Mouse (Mus musculus) cerebellum, postnatal 25 days (tissue): ENCODE results near the gene Sh2d4b.

Experiments used
- DNase-seq, 2 experiments: peaks; one replicate each; pipeline ENCODE4 v3.0.0; 2021; ENCODE audit warnings: mixed read lengths in 2 of 2

The Sh2d4b gene

DNA sequence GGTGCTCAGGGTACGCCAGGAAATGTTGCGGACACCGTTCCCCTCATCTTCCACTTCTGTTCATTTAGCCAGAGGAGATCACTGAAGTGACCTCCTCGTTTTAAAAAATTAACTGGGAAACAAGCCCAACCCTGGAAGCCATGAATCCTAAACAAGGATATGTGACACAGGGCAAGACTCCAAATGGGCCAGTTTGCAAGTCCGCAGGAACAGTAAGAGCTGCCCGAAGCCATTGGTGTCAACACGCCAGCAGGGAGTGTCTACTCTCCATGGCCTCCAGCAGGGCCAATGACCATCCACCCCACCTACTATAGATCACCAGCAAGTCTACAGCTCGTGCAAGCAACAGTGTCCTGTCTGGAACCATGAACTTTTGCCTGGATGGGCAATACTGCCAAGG, 12.7 kb upstream of the Sh2d4b start:
- DNase-seq, result no peak

DNA sequence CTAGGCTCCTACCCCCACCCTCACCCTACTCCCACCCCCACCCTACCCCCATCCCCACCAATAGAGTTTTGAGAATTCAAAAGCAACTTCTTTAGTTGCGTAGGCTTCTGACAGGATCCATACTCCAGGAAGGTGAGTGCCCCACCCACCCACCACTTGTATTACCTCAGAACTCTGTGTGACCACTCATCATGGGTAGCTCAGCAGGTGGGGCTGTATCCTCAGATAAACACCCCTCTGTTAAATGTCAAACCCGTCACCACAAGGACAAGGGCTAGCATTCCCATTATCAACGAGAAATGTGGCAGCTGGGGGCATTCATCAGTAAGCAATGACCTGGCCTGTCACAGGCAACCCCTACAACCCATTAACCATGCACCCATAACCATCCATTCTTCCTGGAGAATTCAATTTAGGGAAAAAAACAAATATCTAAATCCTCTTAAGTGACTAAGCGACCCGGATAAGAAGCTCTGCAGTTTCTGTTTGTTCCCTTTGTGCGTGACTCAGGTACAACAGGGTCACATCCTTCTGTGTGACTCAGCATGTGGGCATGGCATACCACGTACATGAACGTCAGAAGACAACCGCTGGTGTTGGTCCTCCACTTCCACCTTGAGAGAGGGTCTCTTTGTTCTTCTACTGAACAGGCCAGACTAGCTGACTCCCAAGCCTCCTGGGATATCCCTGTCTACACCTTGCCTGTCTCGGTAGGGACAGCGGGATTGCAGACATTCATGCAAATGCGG, 9.4 kb upstream of the Sh2d4b start:
- DNase-seq, result no peak

DNA sequence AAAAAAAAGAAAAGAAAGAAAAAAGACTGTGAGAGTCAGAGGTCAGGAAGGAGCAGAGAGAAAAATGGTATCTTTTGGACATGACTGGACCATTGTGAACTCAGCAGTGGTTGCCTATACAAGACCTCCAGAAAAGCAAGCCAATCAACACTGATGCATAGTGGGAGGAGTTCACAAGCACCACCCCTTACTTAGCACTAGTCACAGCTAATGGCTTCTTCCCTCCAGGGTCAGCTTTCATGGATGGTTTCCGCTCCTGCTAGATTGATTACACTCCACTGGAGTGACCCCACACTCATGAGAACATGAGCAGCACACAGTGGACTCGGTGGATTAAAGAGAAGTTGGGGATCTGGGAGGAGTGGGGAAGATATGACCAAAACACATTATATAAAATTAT, 7.2 kb upstream of the Sh2d4b start:
- no peak for DNase-seq

DNA sequence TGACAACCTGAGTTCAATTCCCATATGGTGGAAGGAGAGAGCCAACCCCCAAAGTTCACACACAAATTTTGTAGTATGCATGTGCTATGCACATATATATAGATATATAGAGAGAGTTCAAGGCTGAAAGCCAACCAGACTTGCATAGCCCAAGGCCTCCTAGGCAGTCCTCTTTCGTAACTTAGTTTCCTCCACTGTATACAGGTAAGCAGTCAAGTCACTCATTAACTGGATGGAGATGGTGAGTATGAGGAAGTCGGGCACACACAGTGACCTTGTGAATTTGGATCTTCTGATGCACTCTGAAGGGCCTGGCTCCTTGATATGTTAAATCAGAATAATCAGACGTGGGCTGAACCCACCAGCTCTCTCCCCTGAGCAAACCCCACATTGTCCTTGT, 4.8 kb upstream of the Sh2d4b start:
- DNase-seq, result no peak

DNA sequence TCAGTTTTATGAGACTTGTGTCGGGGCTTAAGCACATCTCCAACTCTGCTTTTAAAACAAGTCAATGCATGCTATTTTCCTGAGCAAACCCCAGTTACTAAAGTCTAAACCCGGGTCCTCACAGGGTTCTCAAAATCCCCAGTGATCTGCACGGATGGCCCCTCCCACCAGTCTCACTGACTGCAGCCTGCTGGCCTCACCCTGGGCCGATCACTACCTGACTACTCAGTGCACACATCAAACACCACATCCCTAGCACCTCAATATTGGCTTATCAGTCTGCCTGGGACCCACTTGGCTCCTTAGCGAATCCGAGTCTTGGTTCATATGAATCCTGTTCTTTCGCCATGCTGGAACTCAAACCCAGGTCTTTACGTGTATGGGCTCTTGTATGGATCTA, 2.6 kb upstream of the Sh2d4b start:
- DNase-seq, result no peak

DNA sequence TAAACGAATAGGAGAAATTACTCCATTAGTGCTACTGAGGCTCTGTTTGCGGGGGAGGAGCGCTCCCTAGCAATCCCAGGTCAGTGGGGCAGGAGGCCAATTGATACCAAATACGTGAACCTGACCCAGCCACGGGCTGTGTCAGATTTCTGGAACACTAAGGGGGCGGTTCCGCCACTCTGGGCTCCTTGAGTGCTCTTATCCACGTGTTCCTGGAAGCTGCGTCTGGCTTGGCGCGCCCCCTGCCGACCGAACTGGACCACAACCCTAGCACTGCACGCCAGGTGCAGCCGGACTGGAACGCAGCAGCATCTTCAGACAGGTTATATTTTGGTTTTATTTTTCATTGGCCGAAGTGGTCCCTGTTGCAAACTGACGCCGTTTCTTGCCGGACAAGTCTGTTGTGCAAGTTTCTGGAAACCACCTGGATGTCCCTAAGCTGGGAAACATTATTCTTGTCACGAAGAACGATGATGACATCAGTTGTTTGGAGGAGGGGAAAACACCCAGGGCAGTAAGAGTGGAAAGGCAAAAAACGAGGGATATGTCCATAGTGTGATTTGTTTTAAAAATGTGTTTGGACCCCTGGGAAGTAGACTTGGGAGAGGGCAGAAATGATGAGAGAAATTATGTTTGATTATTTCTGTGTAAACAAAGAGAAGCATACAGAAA, 1.6 kb upstream of the Sh2d4b start:
- peak; percentile 79 to 86 for DNase-seq

GRCm38 (mm10) chr14:40893884-40894283, 818 bp upstream of the Sh2d4b start:
- DNase-seq, result no peak

DNA sequence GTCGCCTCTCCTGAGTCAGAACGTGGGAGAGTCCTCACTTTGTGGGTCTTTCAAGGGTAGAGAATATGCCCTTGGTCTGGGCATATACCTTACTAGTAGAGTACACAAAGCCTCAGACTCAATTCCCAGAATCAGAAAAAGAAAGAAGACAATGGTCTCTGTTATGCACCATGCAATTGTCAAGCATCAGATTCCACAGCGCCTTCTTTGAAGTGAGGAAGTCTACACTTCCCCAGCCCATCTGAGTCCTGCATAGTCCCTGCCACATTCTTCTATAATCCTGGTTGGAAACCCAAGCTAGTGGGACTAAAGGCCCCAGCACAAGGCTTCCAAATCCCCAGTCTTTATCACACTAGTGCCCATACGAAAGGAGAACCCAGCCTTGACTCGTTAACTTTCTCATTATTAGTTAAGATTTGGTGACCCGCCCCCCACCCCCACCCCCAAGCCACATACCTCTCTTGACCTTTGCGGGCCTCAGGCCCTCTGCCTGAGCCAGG, 690 bp downstream of the Sh2d4b start:
- DNase-seq, result no peak

GRCm38 (mm10) chr14:40891506-40891905, 1.6 kb downstream of the Sh2d4b start:
- DNase-seq, result no peak

DNA sequence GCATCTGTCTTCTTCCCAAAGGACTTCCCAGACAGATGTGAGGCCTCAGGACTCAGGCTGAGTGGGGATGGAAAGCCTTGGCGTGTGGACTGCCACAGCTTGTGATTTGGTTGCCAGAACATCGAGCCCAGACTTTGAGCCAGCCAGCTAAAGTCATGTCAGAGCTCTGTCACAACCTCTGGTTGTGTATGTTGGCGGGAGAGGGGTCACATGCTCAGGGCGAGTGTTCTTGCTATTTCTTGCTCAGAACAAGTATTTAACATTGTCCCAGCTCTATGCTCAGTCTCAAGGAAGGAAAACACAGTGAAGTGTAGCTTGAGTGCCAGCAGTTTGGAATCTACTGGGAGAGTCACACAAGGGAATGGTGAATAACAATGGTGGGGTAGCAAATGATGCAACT, 3.4 kb downstream of the Sh2d4b start:
- DNase-seq, result no peak

GRCm38 (mm10) chr14:40889181-40889580, 3.9 kb downstream of the Sh2d4b start:
- DNase-seq, result no peak

GRCm38 (mm10) chr14:40886428-40887202, 6.5 kb downstream of the Sh2d4b start:
- peak in 1 of 2 experiments; percentile 29 for DNase-seq

DNA sequence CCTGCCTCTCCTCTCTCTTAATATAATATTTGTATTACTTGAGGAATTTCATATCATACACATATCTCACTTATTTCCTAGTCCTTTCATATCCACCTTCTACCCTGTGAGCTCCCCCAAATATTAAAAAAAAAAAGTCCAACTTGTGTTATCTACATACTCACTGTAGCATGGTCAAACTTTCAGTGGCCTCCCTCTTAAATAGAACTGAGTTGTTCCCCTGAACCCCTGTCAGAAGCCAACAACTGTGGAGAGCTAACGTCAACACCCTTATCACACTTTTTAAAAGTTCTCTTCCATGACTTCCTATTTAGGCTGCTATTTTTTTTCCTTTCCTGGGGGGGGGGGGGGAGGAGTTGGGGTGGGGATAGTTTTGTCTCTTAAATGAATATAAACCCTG, 7.3 kb downstream of the Sh2d4b start:
- DNase-seq, result no peak

GRCm38 (mm10) chr14:40885225-40885624, 7.8 kb downstream of the Sh2d4b start:
- no peak for DNase-seq

DNA sequence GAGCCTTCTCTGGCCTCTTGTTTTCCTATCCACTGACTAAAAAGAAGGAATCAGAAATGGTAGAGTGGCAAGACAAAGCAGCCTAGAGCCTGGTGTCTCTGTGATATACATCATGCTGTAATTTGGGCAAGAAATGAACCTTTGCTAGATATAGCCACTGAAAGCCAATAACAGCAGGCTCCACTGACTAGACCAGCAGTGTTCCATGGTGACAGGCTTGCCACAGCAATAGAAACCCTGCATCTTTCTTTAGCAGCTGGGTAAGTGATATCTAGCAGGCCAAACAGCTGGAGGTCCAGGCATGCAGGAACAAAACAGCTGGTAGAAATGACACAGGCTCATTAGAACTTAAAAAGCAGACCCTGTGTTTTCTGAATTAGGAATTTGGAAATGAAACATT, 18.5 kb downstream of the Sh2d4b start:
- DNase-seq, result no peak

DNA sequence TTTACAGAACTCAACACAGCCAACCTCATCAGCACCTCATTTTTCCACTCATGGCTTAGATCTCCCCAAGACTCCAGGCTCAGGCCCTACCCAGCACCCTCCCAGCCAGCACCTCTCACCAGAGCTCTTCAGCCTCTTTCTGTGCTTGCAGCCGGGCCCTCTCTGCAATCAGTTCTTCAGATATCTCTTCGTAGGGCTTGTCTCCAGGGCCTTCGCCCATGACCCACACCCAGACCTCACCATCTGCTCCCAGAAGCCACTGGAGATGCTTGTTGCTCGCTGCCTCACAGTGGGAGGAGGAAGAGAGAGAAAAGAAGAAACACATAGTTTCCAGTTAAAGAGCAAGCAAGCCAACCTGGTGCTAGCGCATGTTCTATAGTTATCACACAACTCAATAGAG, 19.1 kb downstream of the Sh2d4b start:
- DNase-seq, result no peak

DNA sequence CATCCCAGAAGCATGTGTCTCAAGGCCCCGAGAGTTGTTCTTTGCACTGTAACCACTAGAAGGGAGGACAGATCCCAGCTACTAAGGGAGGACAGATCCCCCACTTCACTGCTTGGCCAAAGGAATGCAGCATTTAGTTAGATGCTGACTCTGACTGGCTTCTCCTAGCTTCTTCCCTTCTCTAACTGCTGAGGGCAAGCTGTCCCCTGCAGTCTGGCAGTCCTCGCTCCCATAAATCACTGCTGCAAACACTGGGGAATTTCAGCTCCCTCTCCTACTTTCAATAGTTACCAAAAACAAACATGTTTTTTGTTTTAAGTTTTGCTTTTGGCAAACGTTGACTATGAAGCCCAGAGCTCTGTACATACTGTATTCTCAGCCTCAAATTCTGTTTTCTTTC, 22.5 kb downstream of the Sh2d4b start:
- DNase-seq, result no peak

DNA sequence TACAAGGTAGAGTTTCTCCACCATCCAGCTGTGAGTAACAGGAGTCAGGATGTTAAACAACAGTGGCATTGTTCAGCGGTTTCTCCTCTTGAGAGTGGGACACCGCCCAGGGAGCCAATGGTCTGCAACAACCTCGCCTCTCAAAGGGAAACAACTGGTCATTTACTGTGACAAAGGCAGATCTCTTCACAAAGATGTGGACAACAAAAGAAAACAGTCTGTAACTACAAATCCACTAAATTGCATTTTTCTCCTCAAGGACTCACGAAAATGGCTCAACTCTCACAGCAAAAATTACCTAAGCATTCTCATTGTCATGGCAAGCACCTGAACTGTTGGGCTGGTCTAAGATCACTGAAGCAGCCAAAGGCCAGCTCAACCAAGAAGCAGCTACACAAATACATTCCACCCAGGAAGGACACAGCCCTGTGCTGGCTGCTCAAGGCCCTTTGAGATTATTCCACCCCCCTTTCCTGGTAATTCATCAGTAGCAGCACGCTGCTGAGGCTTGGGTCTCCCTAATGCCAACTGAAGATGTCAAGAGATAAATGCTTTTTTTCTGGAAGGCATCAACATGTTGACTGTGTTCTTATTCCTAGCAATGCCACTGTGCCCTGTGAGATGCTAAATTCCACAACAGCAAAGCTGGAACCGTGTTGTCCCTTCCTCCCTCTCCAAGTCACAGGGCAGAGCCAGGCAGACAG, 28.1 kb downstream of the Sh2d4b start:
- DNase-seq, result no peak

GRCm38 (mm10) chr14:40863659-40864058, 29.4 kb downstream of the Sh2d4b start:
- DNase-seq, result no peak

DNA sequence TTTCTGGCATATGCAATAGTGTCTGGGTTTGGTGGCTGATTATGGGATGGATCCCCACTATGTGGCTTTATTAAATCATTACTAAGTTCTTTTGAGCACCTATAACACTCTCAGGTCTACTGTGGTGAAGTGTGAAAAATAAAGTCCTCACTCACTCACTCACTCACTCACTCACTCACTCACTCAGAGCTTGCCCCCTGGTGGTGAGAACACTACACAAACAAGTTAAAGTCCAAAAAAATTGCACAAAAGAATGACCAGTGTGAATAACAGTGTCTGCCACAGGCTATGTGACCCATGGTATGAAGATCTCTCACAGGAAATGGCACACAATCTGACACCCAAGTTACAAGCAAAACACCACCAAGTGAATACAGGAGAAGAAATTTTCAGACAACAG, 30.0 kb downstream of the Sh2d4b start:
- DNase-seq, result no peak

DNA sequence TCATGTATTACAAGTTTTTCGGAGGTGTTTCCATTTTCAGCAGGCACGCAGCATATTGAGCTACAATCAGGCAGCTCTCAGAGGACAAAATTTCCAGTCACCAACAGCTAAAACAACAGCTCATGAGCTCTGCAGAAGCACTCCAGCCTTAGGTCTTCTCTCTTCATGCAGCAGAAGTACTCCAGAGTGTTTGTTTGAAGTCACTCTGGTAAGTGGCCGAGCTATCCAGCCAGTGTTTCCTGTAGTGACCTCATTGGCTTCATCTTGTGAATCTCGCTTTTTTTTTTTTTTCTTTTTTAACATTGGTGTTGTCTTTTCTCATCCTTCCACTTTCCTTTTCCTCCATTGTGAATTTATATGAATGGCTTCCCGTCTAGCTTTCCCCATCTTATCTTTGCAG, 40.1 kb downstream of the Sh2d4b start:
- no peak for DNase-seq

DNA sequence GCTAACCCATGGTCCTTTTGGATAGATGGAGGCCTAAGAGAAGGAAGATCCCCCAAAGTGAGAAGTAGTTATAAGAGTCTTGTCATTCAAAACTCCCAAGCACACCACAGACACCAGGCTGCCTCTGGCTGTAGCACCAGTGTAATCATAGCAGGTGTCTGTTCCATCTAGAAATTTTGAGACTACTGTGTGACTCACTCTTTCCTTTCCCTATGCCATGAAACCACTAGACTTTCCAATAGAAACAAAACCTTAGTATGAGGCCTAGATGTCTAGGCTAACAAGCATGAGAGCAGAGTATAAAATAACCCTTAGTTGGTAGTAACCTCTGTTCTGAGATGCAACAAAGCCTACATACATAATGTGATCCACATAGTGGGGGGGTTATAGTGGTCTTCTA, 55.7 kb downstream of the Sh2d4b start:
- DNase-seq, result no peak

GRCm38 (mm10) chr14:40830505-40830904, 62.6 kb downstream of the Sh2d4b start:
- no peak for DNase-seq
